Mouse (Mus musculus) right cerebral cortex, postnatal 36 days (tissue): ENCODE measurements at regions not wholly inside any gene's neighbourhood (a gene's known extent, or its start where the extent isn't known, plus 50 kb on each side); places are given as distances from the start of the nearest gene placed in this dataset.

Source experiments
- DNase-seq, 2 experiments: peaks; one replicate each; pipeline ENCODE4 v3.0.0; 2022; ENCODE audit warnings: low spot score in 2 of 2, mixed read lengths in 1 of 2

DNA sequence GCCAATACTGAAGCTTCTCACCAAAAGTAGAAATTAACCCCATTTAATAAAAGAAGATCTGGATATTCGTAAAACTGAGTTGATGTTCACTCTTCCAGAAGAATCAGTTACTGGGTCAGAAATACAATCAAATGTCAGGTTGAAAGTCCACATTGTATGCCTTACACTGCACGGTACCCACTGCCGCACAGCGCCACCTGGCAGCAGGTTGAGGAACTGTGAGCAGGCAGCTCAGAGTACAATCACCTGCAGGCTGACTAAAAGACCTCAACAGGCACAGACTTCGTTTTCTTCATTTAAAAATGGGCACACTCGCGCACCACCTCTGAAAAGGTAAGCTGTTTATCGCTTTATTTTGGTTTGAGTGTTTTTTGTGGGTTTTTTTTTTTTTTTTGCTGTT lies 341.8 kb upstream of the Mms22l start:
- DNase-seq = peak; percentile 59 to 63

DNA sequence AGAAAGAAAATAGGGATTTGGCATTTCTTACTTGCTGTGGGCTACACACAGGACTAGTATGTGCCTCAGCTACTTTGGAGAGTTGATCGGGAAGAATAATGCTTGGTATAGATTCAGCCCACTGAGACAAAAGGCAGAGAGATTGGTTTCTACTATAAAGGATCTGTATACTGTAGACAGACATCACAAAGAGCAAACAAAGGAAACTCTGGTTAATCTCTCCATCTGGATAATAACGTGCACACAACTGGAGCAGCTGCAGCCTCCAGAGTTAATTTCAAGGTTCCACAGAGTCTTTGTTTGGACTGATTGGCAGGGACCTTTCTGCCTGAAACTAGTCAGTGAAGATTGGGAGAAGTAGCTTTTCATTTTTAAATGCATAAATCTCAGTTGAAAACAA lies 322.5 kb upstream of the Mms22l start:
- no peak for DNase-seq

DNA sequence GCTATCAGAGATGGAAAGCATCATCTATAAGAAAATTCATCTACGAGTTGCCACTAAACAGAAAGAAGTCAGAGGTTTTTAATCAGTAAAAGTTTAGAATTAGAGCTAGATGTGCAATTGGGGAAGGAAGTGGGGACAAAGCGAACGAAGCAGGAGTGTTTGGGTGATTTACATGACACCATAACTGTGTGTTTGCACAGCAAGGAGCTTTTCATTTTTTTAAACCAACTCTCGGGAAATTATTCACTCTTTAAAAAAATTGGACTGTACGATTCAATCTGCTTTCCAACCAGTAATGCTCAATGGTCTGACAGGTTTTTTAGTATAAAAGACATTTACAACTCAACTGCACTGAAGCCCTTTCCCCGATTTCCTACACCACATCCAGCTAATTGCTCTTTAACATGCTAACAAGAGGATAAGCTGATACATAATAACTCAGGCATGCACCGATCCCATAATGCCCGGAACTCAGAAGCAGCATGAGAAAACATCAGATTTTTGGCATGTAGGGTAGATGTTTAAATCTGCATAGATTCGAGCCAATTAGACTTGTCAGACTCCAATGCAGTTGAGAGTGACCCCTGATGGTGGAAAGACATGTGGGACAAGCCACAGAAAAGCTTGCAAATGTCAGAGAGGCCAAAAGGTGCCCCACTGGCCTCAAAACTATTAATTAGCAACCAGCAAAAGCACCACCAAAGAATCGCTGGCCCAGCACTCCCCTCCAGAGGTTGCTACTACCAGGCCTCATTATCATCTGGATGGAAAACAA lies 282.8 kb upstream of the Mms22l start:
- DNase-seq = peak in 1 of 2 experiments; percentile 3

DNA sequence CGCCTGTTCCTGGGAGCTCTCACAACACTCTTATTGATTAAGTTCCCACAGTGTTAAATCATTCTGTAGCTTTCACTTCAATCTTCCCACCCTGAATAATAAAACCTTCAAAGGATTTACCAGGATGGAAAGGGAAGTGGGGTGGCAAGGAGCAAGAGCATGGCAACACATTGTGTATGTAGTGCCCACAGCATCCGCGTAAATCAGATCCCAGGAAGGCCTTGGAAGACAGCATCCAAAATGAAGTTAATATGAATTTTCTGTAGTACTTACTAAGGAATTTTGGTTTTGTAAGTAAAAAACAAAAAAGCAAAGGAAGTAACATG lies 282.3 kb upstream of the Mms22l start:
- no peak for DNase-seq

DNA sequence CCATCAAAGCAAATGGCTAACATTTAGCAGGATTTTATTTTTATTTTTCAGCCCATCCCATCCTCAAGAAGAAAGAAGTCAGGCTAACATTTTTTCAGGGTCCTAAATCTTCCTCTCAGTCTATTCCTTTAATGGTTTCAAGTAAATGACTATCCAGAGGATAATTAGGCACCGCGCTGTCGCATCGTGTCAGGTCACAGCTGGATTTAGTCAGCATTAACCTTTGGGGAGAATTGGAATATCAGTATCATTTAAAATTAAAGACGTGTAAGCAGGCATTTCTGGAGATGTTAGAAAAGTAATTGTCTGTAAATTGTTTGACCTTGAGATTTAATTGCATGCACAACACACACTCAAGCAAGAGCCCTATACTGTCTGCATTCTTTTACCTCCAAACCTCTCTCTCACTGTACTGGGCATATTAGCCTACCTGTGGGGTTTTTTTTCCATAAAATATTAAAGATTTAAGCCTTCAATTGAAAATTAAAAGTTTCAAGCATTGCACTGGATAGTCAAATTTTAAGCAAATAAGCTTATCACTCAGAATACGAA lies 277.8 kb upstream of the Mms22l start:
- no peak for DNase-seq

DNA sequence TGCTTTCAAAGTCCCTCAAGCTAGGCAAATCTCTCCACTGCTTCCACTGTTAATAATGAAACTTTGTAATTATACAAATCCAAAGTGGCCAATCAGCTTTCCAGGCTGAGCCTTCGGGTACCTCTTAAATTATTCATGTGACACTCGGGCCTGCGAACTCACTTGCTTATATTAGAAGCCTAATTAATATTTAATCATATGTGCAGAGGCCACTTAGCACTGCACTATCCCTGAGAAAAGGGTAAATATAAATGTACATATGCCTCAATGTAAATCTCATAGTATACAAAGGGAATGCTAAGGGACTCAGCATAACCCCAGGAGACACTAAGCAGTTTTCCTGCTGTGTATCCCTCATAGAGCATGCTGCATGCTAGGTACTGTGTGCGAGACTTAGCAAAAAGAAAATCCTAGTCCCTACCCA lies 277.2 kb upstream of the Mms22l start:
- no peak for DNase-seq

DNA sequence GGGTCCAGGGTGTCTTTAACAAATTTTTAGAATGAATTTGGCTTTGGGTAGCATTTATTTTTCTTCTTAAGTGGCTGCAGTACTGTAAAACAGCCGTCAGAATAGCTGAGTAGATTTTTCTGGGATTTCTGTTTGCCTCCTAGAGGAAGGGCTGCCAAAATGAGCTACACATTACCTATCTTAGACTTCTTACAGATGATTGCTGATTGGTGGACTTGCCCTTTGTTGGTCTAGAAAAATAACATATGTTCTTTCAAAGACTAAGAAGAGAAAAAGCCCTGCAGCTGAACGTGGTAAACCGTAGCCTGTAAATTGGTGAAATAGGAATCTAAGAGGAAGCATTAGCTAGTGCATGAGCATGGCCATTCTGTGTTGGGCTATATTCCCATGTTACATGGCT lies 276.7 kb upstream of the Mms22l start:
- no peak for DNase-seq

DNA sequence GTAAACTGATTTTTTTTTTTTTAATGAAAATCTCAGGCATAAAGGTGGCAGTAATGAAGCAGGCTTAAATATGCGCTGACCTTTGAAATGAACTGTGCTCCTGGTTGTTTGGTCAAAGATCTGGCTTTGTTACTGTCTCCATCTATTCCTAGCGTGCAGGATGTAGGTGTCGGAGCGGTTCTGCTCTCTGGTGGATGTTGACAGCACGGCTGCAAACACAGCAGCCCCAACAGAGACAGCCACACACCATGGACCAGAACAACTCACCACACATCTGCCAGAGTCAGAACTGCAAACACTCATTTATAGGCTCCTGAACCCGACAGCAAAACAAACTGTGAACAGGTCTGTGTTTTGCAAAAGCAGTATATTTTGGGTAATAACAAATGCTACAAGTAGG lies 251.1 kb upstream of the Mms22l start:
- DNase-seq = no peak

DNA sequence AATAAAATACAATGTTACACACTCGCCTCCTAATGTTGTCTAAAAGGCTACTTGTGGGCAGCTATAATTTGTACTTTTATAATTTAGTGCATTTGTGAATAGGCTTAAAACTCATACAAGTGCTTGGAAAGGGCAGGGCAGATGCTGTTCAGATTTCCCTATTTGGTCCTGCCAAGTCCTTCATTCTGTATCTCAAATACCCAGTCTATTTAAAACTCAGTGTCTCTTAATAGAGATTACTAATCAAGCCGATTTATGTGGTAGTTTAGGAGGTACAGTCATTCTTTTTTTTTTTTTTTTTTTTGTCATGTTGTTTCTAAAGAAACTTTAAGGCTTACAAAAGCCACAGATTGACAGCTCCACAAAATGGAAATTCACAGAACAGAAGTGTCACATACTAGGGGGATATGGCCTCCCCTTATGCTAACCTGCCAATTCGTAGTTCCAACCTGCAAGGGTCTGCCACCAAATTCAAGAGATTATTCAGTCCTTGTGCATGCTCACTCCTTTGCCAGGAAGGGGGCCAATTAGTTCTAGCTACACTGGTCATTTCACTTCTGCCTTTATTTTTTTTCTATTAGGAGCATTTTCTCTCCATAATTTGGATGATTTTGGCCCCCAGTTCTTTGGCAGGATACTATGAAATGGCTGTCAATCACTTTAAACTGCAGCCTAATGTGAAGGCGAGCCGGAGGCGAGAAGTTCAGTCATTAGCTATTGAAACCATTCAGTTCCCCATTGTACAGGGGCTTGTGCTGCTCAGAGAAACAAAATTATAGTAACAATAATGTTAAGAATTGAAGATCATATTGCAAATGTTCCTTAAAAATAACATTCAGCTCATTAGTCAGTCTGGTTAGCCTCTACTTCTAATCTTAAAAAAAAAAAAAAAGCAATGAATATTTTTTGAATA lies 247.9 kb upstream of the Mms22l start:
- no peak for DNase-seq

DNA sequence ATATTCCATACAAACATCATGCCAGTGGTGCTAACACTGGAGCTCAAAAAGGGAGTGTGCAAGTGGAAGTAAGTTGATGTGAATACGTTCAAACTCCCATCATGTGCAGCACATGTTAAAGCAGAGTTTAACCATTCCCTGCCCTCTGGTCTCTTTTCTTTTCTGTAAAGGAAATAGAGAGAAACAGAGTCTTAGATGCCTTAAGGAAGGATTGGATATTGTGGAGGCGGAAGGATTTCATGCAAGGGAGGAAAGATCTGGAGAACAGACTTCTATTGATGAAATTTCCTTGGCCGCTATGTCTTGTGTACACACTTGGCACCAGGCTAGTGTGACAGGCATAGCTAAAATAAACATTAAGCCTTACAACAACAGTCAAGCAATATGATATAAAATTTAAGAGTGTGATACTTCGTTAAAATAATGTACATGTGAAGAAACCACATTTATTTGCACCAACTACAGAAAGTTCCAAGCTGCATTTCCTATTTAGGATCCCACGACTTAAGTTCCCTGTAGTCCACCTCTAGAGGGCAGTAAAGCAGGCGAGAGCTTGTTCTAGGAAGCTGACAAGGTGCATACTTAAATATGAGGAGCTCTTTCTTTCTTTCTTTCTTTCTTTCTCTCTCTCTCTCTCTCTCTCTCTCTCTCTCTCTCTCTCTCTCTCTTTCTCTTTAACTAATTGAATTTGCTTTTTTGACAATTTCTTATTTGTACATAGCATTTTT lies 246.8 kb upstream of the Mms22l start:
- DNase-seq = peak in 1 of 2 experiments; percentile 14

DNA sequence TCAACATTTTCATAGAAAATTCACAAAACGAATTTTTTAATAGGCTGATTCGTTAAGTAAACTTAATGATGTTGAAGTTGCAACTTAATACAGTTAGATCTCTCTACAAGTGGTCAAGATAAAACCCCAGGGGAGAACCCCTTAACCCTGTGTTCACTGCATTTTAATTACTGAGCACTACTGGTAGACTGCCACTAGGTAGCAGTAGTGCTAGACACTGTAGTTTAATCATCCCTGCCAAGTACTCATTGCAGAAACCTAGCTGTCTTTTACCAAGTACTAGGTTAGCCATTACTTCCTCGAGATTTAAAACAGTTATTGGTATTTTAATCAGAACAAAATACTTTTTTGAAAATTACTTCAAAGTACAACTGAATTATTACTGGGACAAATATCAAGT lies 218.1 kb upstream of the Mms22l start:
- DNase-seq = no peak
